Mouse (Mus musculus) liver, embryonic 11.5 days (tissue): Measurements from ENCODE around the gene Oas1c. TPM values are rescaled to one million over a fixed set of nuclear protein-coding genes. Genes with fewer than 3 reads are reported as not detected.

Source experiments
- ATAC-seq: fragments of 200-750 bp; cut with Nextera tagmentation; replicated peaks from 2 replicates; pipeline ENCODE4 v1.8.0; 2017; ENCODE audit warnings: moderate number of reproducible peaks, mild to moderate bottlenecking, moderate TSS enrichment, moderate library complexity; ENCODE audit not compliant: low FRiP score
- DNase-seq: peaks from one replicate; pipeline ENCODE4 v3.0.0-alpha.2; 2017; ENCODE audit warnings: low spot score
- H3K27ac ChIP-seq: fragments of 300-500 bp; sonication (generic); 2 replicates; pipeline ENCODE4 v1.5.1; 2014; ENCODE audit warnings: mild to moderate bottlenecking, low read depth, low read length, control low read depth
- H3K27me3 ChIP-seq: fragments of 300-500 bp; sonication (generic); replicated peaks from 2 replicates; pipeline ENCODE4 v1.6.1; 2014; ENCODE audit warnings: low read length, mixed read lengths; ENCODE audit not compliant: control insufficient read depth, insufficient read depth
- H3K36me3 ChIP-seq: fragments of 300-500 bp; sonication (generic); 2 replicates; pipeline ENCODE4 v1.6.1; 2014; ENCODE audit warnings: mild to moderate bottlenecking, low read length, moderate library complexity, mixed read lengths; ENCODE audit not compliant: control insufficient read depth, insufficient read depth
- H3K4me1 ChIP-seq: fragments of 300-500 bp; sonication (generic); replicated peaks from 2 replicates; pipeline ENCODE4 v1.6.1; 2014; ENCODE audit warnings: low read length, mixed read lengths; ENCODE audit not compliant: control insufficient read depth, insufficient read depth
- H3K4me2 ChIP-seq: fragments of 300-500 bp; sonication (generic); 2 replicates; pipeline ENCODE4 v1.6.1; 2014; ENCODE audit warnings: mild to moderate bottlenecking, control low read depth, moderate library complexity
- H3K4me3 ChIP-seq: fragments of 300-500 bp; sonication (generic); 2 replicates; pipeline ENCODE4 v1.5.1; 2014; ENCODE audit warnings: low read depth, low read length, control low read depth
- H3K9ac ChIP-seq: fragments of 300-500 bp; sonication (generic); 2 replicates; pipeline ENCODE4 v1.6.1; 2014; ENCODE audit warnings: low read depth, low read length, control low read depth
- H3K9me3 ChIP-seq: fragments of 300-500 bp; sonication (generic); 2 replicates; pipeline ENCODE4 v1.6.1; 2016; ENCODE audit warnings: low read length, inconsistent platforms, mixed read lengths; ENCODE audit not compliant: control insufficient read depth
- WGBS: fragments of 180-500 bp; shearing (Covaris S2); extraction: QIAGEN DNeasy Blood & Tissue Kit; methylation state at CpG from one replicate; pipeline ENCODE4 v1.1.7; 2014; 5-methylcytosine and 5-hydroxymethylcytosine counted together
- polyA plus RNA-seq: library from polyadenylated mRNA; unstranded; fragments of >200 nt; fragmentation: Nextera tagmentation; extraction: Ambion mirVana; gene quantifications from 2 replicates; pipeline ENCODE4 v1.2.1, GENCODE M21; 2014

Oas1c gene
- polyA plus RNA-seq, 1 experiment from 2014 or later = 0.19 TPM

DNA sequence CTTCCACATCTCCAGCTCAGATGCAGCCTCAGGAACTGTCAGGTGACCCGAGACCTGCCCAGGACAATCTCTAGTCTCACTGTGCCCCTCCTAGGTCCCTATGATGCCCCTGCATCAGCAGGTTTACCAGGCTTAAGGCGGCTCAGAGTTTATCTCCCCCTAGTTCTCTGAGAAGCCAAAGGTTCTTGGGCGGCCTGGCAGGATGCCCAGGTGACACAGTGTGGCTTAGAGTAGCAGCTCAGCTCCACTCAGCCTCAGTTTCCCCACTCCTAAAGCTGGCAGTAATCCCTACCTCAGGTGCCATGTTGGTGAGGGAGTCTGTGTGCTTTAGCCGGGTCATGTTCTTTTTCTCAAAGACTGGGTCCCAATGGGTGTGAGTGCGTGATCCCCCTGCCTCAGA is 35.5 kb downstream of the Oas1c start:
- Histone ChIP-seq H3K4me1 (no peaks in the 10 kb centered on the region), H3K27me3 (no peaks in the 10 kb centered on the region), H3K4me2 (no peak overlapping the region), H3K36me3 (no peaks in the 10 kb centered on the region), H3K9ac (no peak overlapping the region), H3K9me3 (no peaks in the 10 kb centered on the region), H3K27ac (no peak overlapping the region), H3K4me3 (no peak overlapping the region)
- ATAC-seq = no peak
- WGBS = 70% methylated on average over 5 of the region's 5 CpGs
- no peak for DNase-seq

DNA sequence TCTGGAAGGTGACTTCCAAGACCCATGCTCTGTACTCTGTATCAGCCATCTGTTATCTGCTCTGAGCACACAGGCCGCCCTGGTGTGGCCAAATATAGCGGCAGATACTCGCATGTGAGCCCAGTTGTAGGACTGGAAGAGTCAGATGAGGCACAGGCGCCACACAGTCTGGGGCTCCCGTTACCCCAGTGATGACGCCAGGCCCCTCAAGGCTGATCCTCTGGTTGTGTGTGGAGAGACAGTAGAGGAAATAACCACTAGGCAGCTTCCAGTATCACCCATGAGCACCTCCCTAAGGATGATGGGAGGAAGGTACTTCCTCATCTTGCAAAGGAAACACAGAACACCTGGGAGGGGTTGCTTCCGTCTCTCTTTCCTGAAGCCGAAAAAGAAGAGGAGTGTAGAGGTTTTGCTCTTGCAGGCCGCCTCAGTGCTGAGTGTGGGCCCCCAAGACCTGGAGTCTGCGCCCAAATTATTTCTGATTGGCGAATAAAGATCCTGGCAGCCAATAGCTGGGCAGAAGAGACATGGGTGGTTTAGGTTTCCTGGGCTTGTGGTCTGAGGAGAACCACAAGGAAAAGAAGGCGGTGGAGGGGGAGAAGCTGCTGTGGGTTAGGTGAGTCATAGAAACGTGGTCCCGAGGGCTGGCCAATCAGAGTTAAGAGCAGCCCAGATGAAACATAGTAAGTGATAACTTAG is 36.9 kb downstream of the Oas1c start:
- no peak for ATAC-seq

DNA sequence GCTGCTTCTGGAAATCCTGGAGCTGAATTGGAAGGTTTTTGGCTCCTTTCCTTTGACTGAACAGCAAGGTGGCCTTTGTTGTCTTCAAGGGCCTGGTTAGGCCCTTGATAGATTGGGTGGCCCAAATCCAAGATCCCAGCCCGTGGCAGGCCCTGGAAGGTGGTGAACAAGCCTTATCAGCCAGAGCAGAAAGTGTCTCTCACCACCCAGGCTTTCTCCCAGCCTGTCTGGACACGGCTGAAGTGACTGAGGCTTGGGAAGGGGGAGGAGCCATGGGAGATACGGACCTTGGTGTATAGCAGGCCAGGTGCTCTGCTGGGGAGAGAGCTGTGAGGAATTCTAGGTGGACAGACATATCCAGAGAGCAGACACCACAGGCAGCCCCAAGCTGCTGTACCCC is 42.9 kb downstream of the Oas1c start:
- H3K27me3 ChIP-seq = no peaks in the 10 kb centered on the region
- no peak overlapping the region for H3K27ac ChIP-seq
- no peak overlapping the region for H3K9ac ChIP-seq
- H3K9me3 ChIP-seq = no peaks in the 10 kb centered on the region
- H3K4me1 ChIP-seq = no peaks in the 10 kb centered on the region
- H3K4me3 ChIP-seq = no peak overlapping the region
- H3K36me3 ChIP-seq = no peaks in the 10 kb centered on the region
- no peak for DNase-seq
- WGBS = 47% methylated on average over 3 of the region's 3 CpGs
- H3K4me2 ChIP-seq = no peak overlapping the region
- ATAC-seq = no peak

More for the DNA sequence above, 36.9 kb downstream of the Oas1c start:
- Histone ChIP-seq H3K4me3 (no peak overlapping the region), H3K9ac (no peak overlapping the region), H3K36me3 (no peaks in the 10 kb centered on the region), H3K4me2 (no peak overlapping the region), H3K27me3 (no peaks in the 10 kb centered on the region), H3K9me3 (no peaks in the 10 kb centered on the region), H3K27ac (no peak overlapping the region), H3K4me1 (no peaks in the 10 kb centered on the region)
- 40% methylated on average over 14 of the region's 14 CpGs for WGBS
- DNase-seq = no peak

DNA sequence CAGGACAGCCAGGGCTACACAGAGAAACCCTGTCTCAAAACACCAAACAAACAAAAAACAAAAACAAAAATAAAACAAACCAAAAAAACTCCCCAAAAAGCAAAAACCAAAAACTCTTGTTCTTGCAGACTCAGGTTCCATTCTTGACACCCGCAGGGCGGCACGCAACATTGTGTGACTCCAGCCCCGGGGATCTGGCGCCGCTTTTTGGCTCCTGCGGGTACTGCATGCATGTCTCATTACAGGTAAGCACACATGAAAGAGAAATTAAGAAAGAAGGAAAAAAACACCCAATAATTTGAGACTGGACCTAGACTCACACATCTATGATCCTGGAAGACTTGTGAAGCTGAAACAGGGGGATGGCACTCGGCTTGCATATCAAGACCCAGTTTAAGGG is 47.3 kb downstream of the Oas1c start:
- Histone ChIP-seq H3K9ac (no peak overlapping the region), H3K27ac (no peak overlapping the region), H3K4me1 (no peaks in the 10 kb centered on the region), H3K27me3 (no peaks in the 10 kb centered on the region), H3K9me3 (no peaks in the 10 kb centered on the region), H3K36me3 (no peaks in the 10 kb centered on the region), H3K4me3 (no peak overlapping the region), H3K4me2 (no peak overlapping the region)
- 58% methylated on average over 8 of the region's 8 CpGs for WGBS
- ATAC-seq = no peak
- DNase-seq = no peak

DNA sequence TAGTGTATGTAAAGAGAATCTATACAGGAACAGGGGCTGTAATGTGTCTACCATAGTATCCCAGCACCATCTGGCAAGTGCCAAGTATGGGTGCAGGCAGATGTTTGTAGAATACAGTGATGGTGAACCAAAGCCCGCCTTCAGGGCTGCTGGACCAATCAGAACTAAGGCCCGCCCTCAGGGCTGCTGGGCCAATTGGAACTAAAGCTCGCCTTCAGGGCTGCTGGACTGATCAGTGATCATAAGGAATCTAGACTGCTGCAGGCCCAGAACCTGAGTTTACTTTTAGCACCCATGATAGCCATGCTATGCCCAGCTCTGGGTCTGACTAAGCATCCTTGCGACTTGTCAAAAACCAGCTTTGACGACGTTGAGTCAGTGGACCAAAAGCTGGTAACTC is 50.4 kb downstream of the Oas1c start:
- H3K9me3 ChIP-seq = no peaks in the 10 kb centered on the region
- no peaks in the 10 kb centered on the region for H3K4me1 ChIP-seq
- H3K36me3 ChIP-seq = no peaks in the 10 kb centered on the region
- 29% methylated on average over 6 of the region's 6 CpGs for WGBS
- no peak overlapping the region for H3K4me2 ChIP-seq
- H3K4me3 ChIP-seq = no peak overlapping the region
- no peaks in the 10 kb centered on the region for H3K27me3 ChIP-seq
- DNase-seq = no peak
- H3K27ac ChIP-seq = no peak overlapping the region
- ATAC-seq = no peak
- no peak overlapping the region for H3K9ac ChIP-seq

DNA sequence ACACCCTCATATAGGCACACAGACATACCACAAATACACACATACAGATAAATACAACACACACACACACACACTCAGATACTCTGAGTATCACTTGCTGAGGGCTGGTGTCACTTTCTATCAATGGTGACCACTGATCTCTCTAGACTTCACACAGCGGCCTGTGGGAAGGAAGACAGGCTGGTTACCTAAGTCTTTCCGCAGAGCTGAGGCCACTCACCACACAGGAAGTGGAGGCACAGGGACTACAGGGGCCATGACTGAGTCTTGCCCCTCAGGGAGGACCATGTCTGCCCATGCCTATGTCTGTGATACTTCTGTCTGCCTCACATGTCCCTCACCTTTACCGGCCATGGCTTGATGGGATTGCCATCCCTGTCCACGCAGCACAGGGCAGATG is 58.1 kb downstream of the Oas1c start:
- H3K4me1 ChIP-seq = no peaks in the 10 kb centered on the region

DNA sequence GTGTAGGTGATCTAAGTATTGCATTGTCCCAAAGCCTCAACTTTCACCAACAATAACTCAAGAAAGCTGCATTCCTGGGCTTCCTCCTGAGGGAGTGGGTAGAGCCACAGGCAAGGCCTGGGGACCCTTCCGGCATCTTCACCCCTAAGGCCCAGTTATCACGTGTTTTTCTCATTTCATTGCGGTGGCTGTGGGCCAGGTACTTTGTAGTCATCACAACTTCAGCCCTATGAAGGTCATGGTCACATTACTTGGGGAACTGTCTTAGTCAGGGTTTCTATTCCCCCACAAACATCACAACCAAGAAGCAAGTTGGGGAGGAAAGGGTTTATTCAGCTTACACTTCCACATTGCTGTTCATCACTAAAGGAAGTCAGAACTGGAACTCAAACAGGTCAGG is 59.5 kb downstream of the Oas1c start:
- no peaks in the 10 kb centered on the region for H3K4me1 ChIP-seq
- no peaks in the 10 kb centered on the region for H3K9me3 ChIP-seq
- H3K4me2 ChIP-seq = no peak overlapping the region
- WGBS = 70% methylated on average over 3 of the region's 3 CpGs
- H3K9ac ChIP-seq = no peak overlapping the region
- H3K4me3 ChIP-seq = no peak overlapping the region
- no peak overlapping the region for H3K27ac ChIP-seq
- no peaks in the 10 kb centered on the region for H3K27me3 ChIP-seq
- DNase-seq (no peak), ATAC-seq (no peak)
- H3K36me3 ChIP-seq = no peaks in the 10 kb centered on the region

More for the DNA sequence above, 58.1 kb downstream of the Oas1c start:
- Histone ChIP-seq H3K9ac (no peak overlapping the region), H3K4me2 (no peak overlapping the region), H3K4me3 (no peak overlapping the region), H3K27me3 (no peaks in the 10 kb centered on the region), H3K9me3 (no peaks in the 10 kb centered on the region), H3K27ac (no peak overlapping the region), H3K36me3 (no peaks in the 10 kb centered on the region)
- WGBS = 78% methylated on average over 4 of the region's 4 CpGs
- no peak for ATAC-seq
- no peak for DNase-seq

DNA sequence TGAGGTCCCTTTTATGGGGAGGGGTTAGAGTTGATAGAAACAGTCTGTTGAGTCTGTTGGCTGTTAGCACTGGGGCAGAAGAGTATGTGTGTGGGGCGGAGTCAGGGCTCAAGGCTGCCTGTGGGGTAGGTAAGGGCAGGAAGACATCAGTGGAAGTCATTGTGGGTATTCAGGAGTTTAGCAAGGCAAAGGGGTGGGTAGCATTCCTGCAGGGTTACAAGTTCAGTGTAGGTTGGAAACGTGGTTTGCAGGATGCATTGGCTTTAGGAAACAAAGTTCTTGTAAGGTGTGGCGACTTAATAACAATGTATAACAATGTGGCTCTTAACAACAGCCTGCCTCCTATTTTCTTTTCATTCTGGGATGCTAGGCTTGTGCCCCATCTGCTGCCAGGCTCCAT is 61.1 kb downstream of the Oas1c start:
- Histone ChIP-seq H3K4me1 (no peaks in the 10 kb centered on the region), H3K36me3 (no peaks in the 10 kb centered on the region), H3K4me2 (no peak overlapping the region), H3K27ac (no peak overlapping the region), H3K9ac (no peak overlapping the region), H3K9me3 (no peaks in the 10 kb centered on the region), H3K4me3 (no peak overlapping the region), H3K27me3 (no peaks in the 10 kb centered on the region)
- DNase-seq (no peak), ATAC-seq (no peak)
- 66% methylated on average over 3 of the region's 3 CpGs for WGBS
